Mouse (Mus musculus) frontal cortex, adult 2 months (tissue): Measurements from ENCODE around the gene Pros1. TPM values are rescaled to one million over a fixed set of nuclear protein-coding genes. Genes with fewer than 3 reads are reported as not detected.

Source experiments
- DNase-seq, 2 experiments: peaks; one replicate each; pipeline ENCODE4 v3.0.0; 2022; ENCODE audit warnings: low spot score in 1 of 2; ENCODE audit errors: extremely low spot score in 1 of 2
- polyA plus RNA-seq: library from polyadenylated mRNA; depleted of rRNA; stranded (reverse); fragments of >200 nt; gene quantifications from 2 replicates; pipeline ENCODE4 v1.2.3, GENCODE M21; 2012; rRNA removed

Pros1 gene
- 8.6 and 10.1 TPM in 2 replicates for polyA plus RNA-seq

GRCm38 (mm10) chr16:62854191-62855068, at the start of gene Pros1:
Gene Pros1, plus strand, starts transcription at chr16:62854307.
- peak in 1 of 2 experiments; percentile 26 for DNase-seq

GRCm38 (mm10) chr16:62804621-62805020, 49.5 kb upstream of the Pros1 start:
- DNase-seq = no peak

- no peak for DNase-seq
Observed at GRCm38 (mm10) chr16:62807249-62807979, 46.7 kb upstream of the Pros1 start.

- no peak for DNase-seq
Observed at GRCm38 (mm10) chr16:62810855-62811254, 43.3 kb upstream of the Pros1 start.

GRCm38 (mm10) chr16:62813790-62814189, 40.3 kb upstream of the Pros1 start:
- DNase-seq = no peak

GRCm38 (mm10) chr16:62814491-62814890, 39.6 kb upstream of the Pros1 start, which contains the start of gene Stx19:
Gene Stx19, plus strand, starts transcription at chr16:62814676.
- no peak for DNase-seq

- DNase-seq = no peak
Observed at GRCm38 (mm10) chr16:62822472-62822871, 31.6 kb upstream of the Pros1 start.

- DNase-seq = peak in 1 of 2 experiments; percentile 73
Observed at GRCm38 (mm10) chr16:62826156-62827001, 27.7 kb upstream of the Pros1 start.

- no peak for DNase-seq
Observed at GRCm38 (mm10) chr16:62832027-62832426, 22.1 kb upstream of the Pros1 start.

GRCm38 (mm10) chr16:62832481-62832880, 21.6 kb upstream of the Pros1 start:
- DNase-seq = peak in 1 of 2 experiments; percentile 52

- DNase-seq = no peak
Observed at GRCm38 (mm10) chr16:62834016-62834735, 19.9 kb upstream of the Pros1 start.

GRCm38 (mm10) chr16:62845341-62845740, 8.8 kb upstream of the Pros1 start:
- DNase-seq = peak in 1 of 2 experiments; percentile 29

GRCm38 (mm10) chr16:62846498-62847312, 7.4 kb upstream of the Pros1 start, which contains the start of gene Arl13b:
Gene Arl13b, minus strand, starts transcription at chr16:62847040.
- DNase-seq = peak; percentile 96 to 97

GRCm38 (mm10) chr16:62852464-62853252, 1.4 kb upstream of the Pros1 start:
- DNase-seq = no peak

- no peak for DNase-seq
Observed at GRCm38 (mm10) chr16:62853611-62854126, 438 bp upstream of the Pros1 start.

GRCm38 (mm10) chr16:62855385-62855784, 1.3 kb downstream of the Pros1 start:
- no peak for DNase-seq

- no peak for DNase-seq
Observed at GRCm38 (mm10) chr16:62856273-62856672, 2.2 kb downstream of the Pros1 start.

- DNase-seq = no peak
Observed at GRCm38 (mm10) chr16:62857498-62857897, 3.4 kb downstream of the Pros1 start.
